Mouse (Mus musculus): ENCODE results near the gene Gm49380. TPM values are rescaled to one million over a fixed set of nuclear protein-coding genes. Genes with fewer than 3 reads are reported as not detected.

Gene Gm49380
- total and polyA plus RNA-seq, 3 experiments, result 0.24 TPM; not detected in 2

GRCm38 (mm10) chr9:44045158-44045883, 68.0 kb downstream of the Gm49380 start:
- Histone ChIP-seq H3K27ac (ENCODE audit: control insufficient read depth, low read depth, low read length) (no peak overlapping the region), H3K9ac (ENCODE audit: control insufficient read depth, low read depth, low read length, poor library complexity, severe bottlenecking) (no peak overlapping the region), H3K27me3 (ENCODE audit: control insufficient read depth in 1 of 2, insufficient read depth in 2 of 2, low read length in 2 of 2) (no peaks in the 10 kb centered on the region), H3K79me2 (ENCODE audit: control insufficient read depth, insufficient read depth, low read length, poor library complexity) (no peaks in the 10 kb centered on the region), H3K9me3 (replicated peaks; ENCODE audit: insufficient read depth, low read length) (no peaks in the 10 kb centered on the region), H3K4me1 (ENCODE audit: control insufficient read depth in 1 of 2, insufficient read depth in 2 of 2, low read length in 2 of 2) (peaks cover 5 to 49% of the 10 kb centered on the region in 2 experiments), H3K4me3 (ENCODE audit: control insufficient read depth in 1 of 2, insufficient read depth in 1 of 2, low read depth in 2 of 2, low read length in 2 of 2) (no peak overlapping the region), H3K36me3 (ENCODE audit: control insufficient read depth in 1 of 2, insufficient read depth in 2 of 2, low read length in 2 of 2) (peaks cover 0 to 35% of the 10 kb centered on the region in 2 experiments; a peak in 2 of 4 replicates)
- DNase-seq (ENCODE audit: low read depth, low spot score), result no peak
- no peak for TF ChIP-seq ETS1 (IDR thresholded peaks at IDR 0.05; ENCODE audit: low read depth, low read length)
- TF ChIP-seq POLR2AphosphoS5 (IDR thresholded peaks at IDR 0.05; ENCODE audit: borderline replicate concordance, low read depth, low read length), result no peak
- TF ChIP-seq TCF12 (IDR thresholded peaks at IDR 0.05; ENCODE audit: low read depth, low read length), result no peak
- TF ChIP-seq JUND (IDR thresholded peaks at IDR 0.05; ENCODE audit: low read depth, low read length), result no peak
- no peak for TF ChIP-seq TAL1 (IDR thresholded peaks at IDR 0.05; ENCODE audit: low read length)
- TF ChIP-seq POLR2AphosphoS2 (IDR thresholded peaks at IDR 0.05; ENCODE audit: low read length), result no peak
- TF ChIP-seq GATA1 (IDR thresholded peaks at IDR 0.05; ENCODE audit: low read depth, low read length), result no peak
- no peak for TF ChIP-seq UBTF (IDR thresholded peaks at IDR 0.05; ENCODE audit: borderline replicate concordance, insufficient read depth, low read depth, low read length)
- no peak for TF ChIP-seq RCOR1 (IDR thresholded peaks at IDR 0.05; ENCODE audit: low read depth, low read length)
- TF ChIP-seq MEF2A (IDR thresholded peaks at IDR 0.05; ENCODE audit: extremely low read depth, insufficient replicate concordance, low read depth, low read length, poor library complexity, severe bottlenecking), result no peak
- TF ChIP-seq E2F4 (IDR thresholded peaks at IDR 0.05; ENCODE audit: borderline replicate concordance, low read depth, low read length), result no peak
- TF ChIP-seq SMC3 (IDR thresholded peaks at IDR 0.05; ENCODE audit: low read depth, low read length), result no peak
- no peak for TF ChIP-seq USF1 (IDR thresholded peaks at IDR 0.05; ENCODE audit: low read depth, low read length)

- H3K27me3 ChIP-seq (ENCODE audit: control insufficient read depth in 1 of 2, insufficient read depth in 2 of 2, low read length in 2 of 2), result no peaks in the 10 kb centered on the region
- TF ChIP-seq ZNF384 (IDR thresholded peaks at IDR 0.05; ENCODE audit: low read depth, low read length), result no peak
- no peak for TF ChIP-seq E2F4 (IDR thresholded peaks at IDR 0.05; ENCODE audit: borderline replicate concordance, low read depth, low read length)
- no peak for TF ChIP-seq POLR2AphosphoS2 (IDR thresholded peaks at IDR 0.05; ENCODE audit: low read length)
- no peak for TF ChIP-seq MXI1 (IDR thresholded peaks at IDR 0.05; ENCODE audit: low read depth, low read length)
- TF ChIP-seq SMC3 (IDR thresholded peaks at IDR 0.05; ENCODE audit: low read depth, low read length), result no peak
- no peak for TF ChIP-seq KAT2A (conservative IDR thresholded peaks at IDR 0.05; ENCODE audit: low read depth, low read length)
- no peak for TF ChIP-seq USF1 (IDR thresholded peaks at IDR 0.05; ENCODE audit: low read depth, low read length)
- no peak for TF ChIP-seq SIN3A (IDR thresholded peaks at IDR 0.05; ENCODE audit: low read length)
- TF ChIP-seq USF2 (IDR thresholded peaks at IDR 0.05; ENCODE audit: borderline replicate concordance in 1 of 2, insufficient read depth in 1 of 2, low read depth in 1 of 2, low read length in 2 of 2), result no peak
- no peak for TF ChIP-seq ZC3H11A (IDR thresholded peaks at IDR 0.05; ENCODE audit: low read depth, low read length)
- TF ChIP-seq ETS1 (IDR thresholded peaks at IDR 0.05; ENCODE audit: low read depth, low read length), result no peak
- no peak for TF ChIP-seq MYC (IDR thresholded peaks at IDR 0.05; ENCODE audit: low read depth, low read length)
- no peak for TF ChIP-seq CHD1 (IDR thresholded peaks at IDR 0.05; ENCODE audit: low read depth, low read length)
- TF ChIP-seq TBP (IDR thresholded peaks at IDR 0.05; ENCODE audit: low read depth, low read length), result no peak
- TF ChIP-seq CHD2 (IDR thresholded peaks at IDR 0.05; ENCODE audit: low read length), result no peak
- no peak for TF ChIP-seq ELF1 (IDR thresholded peaks at IDR 0.05; ENCODE audit: low read depth, low read length)
- no peak for DNase-seq (ENCODE audit: low read depth, low spot score)
Observed at GRCm38 (mm10) chr9:44044426-44045157, 68.7 kb downstream of the Gm49380 start.

More at GRCm38 (mm10) chr9:44044426-44045157, 68.7 kb downstream of the Gm49380 start:
- Histone ChIP-seq H3K4me3 (ENCODE audit: control insufficient read depth in 1 of 2, insufficient read depth in 1 of 2, low read depth in 2 of 2, low read length in 2 of 2) (peak overlapping the region in 1 of 2 experiments; percentile 28; a peak in 1 of 4 replicates), H3K36me3 (ENCODE audit: control insufficient read depth in 1 of 2, insufficient read depth in 2 of 2, low read length in 2 of 2) (peaks cover 0 to 35% of the 10 kb centered on the region in 2 experiments; a peak in 2 of 4 replicates), H3K9ac (ENCODE audit: control insufficient read depth, low read depth, low read length, poor library complexity, severe bottlenecking) (0 out of 2 replicates have a peak overlapping the region, but pooled peaks have one; percentile 8), H3K27ac (ENCODE audit: control insufficient read depth, low read depth, low read length) (peak overlapping the region; percentile 61), H3K4me1 (ENCODE audit: control insufficient read depth in 1 of 2, insufficient read depth in 2 of 2, low read length in 2 of 2) (peaks cover 5 to 47% of the 10 kb centered on the region in 2 experiments), H3K79me2 (ENCODE audit: control insufficient read depth, insufficient read depth, low read length, poor library complexity) (no peaks in the 10 kb centered on the region), H3K9me3 (replicated peaks; ENCODE audit: insufficient read depth, low read length) (no peaks in the 10 kb centered on the region)
